Mouse (Mus musculus) cerebellum, postnatal 14 days (tissue): ENCODE data around the gene Armh3.
A peak's percentile ranks its signal among the peaks of the same experiment; 100 is the strongest.

Experiments
- DNase-seq, 2 experiments: peaks; one replicate each; pipeline ENCODE4 v3.0.0; 2021; ENCODE audit warnings: mixed read lengths in 2 of 2

Gene Armh3

DNA sequence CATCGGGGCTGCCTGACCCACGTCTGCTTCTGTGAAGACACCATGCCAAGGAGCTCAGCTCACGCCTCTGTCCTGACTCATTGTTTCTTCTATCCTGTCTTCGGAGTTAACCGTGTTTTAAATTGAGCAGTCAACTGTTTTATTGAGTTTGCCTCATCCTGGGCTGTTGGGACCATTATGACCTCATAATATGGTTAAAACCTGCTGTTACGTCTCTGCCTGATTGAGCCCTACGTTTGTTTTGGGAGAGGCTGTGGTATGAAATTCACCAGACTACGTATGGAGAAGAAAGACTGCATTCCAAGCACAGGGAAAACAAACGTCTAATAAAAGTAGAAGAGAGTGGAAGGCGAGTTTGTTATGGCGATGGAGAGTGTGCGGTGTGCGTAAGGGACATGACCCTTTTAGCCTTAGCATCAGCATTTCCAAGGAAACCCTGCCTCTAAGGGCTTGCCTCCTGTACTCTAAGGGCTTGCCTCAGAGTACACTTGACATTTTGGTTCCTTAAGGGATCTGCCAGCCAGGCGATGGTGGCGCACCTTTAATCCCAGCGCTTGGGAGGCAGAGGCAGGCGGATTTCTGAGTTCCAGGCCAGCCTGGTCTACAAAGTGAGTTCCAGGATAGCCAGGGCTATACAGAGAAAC is 214.2 kb downstream of the Armh3 start:
- no peak for DNase-seq

DNA sequence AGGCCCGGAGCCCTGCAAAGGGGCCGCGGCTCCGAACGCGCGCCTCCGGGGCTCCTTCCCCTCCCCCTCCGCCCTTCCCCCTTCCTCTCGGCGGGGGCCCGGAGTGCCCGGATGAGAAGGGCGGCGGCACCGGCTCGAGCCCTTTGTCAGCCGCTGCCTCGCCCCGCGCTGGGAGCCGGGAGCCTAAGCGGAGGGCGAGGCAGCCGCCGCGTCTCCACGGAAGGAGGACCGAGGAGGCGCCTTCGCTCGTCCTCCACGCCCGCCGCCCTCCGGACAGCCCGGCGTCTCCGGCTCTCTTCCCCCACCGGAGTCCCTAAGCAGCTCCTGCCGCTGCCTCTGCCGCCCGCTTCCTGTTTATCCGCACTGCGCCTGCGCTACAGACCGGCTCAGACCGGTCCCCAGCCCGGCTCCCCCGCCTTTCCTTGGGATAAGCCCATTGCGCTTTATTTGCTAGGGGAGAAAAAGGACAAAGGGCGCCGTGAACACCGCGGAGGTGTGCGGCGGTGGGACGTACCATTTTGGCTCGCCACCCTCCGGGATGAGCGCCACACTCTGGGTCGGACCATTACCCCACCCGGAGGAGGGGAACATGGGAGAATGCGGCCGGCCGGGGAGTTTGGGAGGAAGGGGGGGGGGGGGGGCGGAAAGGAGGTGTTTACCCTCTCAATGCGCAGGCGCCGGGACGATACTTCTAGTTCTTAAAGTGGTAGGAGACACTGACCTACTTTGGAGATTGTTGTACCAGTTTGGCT is 214.9 kb downstream of the Armh3 start, which contains the start of gene Mgea5:
Mgea5 (minus strand) TSS at position 657 of the 752 bp plus-strand sequence.
- peak; percentile 98 for DNase-seq

DNA sequence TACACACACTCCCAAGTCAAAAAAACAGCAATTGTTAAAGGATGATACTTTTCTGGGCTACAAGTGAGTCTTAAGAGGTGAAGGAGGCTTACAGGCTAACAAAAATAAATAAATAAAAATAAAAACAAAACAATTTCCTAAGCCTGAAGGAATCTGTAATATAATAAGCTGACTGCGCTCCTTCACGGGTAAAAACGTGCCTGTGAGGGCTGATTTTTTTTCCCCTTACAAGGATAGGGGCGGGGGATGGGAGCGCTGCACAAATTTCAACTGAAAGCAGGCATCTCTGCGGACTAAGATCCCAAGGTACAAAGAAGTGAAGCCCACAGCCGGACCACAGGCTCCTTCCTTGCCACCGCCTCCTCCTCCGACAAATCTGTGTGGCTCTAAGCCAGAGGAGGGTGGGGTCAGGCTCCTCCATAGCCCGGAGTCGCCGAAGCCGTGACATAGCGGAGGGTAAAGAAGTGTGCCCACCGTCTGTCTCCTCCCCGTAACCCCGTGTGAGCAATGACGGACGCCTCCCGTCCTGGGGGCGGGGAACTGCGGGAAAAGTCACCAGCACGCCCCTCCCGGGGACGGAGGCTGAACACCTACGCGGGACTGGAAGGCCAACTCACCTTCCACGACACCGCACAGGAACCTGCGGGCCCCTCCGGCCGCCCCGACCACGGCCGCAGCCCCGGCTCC is 215.8 kb downstream of the Armh3 start:
- peak; percentile 86 to 88 for DNase-seq

DNA sequence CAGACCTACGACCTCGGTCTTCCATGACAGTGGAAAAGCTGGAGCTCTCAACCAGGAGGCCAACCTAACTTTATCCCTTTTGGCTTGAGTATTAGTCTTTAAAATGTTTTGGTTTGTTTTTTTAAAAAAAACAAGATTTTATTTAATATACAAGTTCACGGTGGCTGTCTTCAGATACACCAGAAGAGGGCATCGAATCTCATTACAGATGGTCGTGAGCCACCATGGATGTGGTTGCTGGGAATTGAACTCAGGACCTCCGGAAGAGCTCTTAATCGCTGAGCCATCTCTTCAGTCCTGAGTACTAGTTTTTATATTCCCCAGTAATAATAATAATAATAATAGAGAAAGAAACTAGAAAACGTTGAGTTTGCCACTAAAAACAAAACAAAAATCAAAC is 216.6 kb downstream of the Armh3 start:
- no peak for DNase-seq

DNA sequence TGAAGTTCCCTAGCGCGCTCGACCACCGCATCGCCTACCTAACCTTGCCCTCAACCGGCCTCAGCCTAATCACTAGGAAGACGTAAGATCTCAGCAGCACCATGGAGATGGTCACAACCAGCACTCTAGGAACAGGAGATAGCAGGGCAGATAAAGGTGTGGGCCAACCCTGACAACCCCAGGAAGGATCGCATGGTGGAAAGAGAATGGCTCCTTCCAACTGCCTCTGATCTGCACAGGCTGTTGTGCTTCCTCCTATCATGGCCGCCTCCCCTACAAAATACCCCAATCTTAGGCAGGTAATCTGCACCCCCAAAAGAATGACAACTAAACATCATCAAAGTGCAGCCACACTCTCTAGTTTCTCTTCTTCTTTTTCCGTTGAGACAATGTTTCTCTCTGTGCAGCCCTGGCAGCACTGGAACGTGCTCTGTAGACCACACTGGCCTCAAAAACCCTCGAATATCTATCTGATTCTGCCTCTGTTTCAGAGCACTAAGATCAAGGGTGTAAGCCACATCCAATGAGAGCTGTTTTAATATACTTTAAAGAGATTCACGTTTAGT is 217.9 kb downstream of the Armh3 start:
- no peak for DNase-seq

DNA sequence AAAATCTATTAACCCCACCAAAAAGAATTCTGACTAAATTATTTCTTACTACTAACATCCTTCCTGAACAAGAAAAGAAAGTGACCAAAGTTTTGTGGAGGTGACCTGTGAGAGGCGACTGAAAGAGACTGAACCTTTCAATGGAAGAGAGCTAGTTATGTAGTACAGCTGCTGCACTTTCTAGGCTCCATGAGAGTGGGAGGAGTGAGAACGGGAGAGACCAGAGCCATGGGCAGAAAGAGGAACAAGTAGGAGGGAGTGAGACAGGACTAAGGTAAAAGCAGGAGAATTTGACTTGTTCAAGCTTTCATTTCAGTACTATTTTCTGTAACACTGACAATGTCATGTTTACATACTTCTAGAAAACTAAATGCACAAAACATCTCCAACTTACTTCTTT is 222.8 kb downstream of the Armh3 start:
- DNase-seq = no peak

DNA sequence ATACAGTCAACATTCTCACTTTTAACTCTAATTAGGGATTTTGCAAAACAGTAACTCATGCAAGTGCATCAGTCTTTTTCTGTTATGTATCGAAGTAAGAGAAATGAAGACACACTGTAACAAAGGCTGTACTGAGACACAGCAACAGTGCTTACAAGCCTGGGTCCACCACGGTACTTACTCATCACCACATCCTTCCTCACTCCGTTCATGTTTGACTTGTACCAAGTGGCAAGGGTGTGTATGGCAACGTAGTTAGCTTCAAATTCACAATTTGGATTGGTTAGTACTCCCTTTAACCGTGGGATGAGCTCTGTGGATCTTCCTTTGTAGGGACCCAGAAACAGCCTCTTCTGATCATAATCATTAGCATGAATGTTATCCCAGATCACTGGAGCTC is 226.8 kb downstream of the Armh3 start:
- no peak for DNase-seq
